Mouse (Mus musculus): ENCODE results near the gene Cdh15.

The Cdh15 gene

GRCm38 (mm10) chr8:122847829-122848561 lies at the start of gene Cdh15:
Cdh15 (plus strand) TSS chr8:122847966.
- DNase-seq (ENCODE audit: low read depth, low spot score): no peak

GRCm38 (mm10) chr8:122803906-122804761 lies 43.6 kb upstream of the Cdh15 start:
- DNase-seq (ENCODE audit: low read depth, low spot score): no peak

GRCm38 (mm10) chr8:122805349-122805748 lies 42.4 kb upstream of the Cdh15 start:
- DNase-seq (ENCODE audit: low read depth, low spot score): no peak

- DNase-seq (ENCODE audit: low read depth, low spot score): no peak
Measured at GRCm38 (mm10) chr8:122806956-122807538, 40.7 kb upstream of the Cdh15 start.

DNA sequence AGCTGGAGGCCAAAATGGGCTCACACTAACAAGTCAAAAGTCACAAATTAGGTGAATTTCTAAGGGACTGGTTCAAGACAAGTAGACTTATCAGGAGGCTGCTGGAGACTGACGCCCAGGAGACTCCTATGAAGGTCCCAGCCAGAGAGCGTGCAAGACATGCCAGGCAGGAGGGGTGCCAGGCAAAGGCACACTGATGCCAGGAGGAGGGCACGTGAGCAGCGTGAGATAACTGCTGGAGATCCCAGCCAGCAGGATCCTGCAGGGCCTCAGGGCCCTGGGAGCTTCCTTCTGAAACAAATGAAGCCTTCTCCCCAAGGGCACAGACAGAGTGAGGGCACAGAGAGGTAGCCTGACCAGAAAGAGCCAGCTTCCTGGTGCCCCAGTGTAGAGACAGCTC lies 39.9 kb upstream of the Cdh15 start:
- DNase-seq (ENCODE audit: low read depth, low spot score): no peak

DNA sequence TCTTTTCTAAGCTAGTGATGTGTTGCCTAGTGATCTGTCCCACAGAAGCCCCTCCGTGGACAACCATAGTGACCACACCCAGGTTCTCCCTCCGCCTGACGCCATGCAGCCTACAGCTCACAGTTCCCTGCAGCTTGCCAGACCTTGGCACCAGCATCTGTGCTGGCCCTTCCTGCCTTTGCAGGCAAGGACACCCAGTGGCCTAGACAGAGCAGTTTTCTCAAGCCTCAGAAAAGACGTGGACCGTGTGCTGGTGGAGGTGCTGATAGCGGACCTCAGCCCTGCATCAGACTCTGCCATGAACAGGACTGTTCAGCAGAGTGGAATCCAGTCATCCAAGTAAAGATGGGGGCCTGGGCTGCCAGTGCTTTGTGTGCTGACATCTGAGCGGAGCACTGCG lies 37.4 kb upstream of the Cdh15 start:
- no peak for DNase-seq (ENCODE audit: low read depth, low spot score)

DNA sequence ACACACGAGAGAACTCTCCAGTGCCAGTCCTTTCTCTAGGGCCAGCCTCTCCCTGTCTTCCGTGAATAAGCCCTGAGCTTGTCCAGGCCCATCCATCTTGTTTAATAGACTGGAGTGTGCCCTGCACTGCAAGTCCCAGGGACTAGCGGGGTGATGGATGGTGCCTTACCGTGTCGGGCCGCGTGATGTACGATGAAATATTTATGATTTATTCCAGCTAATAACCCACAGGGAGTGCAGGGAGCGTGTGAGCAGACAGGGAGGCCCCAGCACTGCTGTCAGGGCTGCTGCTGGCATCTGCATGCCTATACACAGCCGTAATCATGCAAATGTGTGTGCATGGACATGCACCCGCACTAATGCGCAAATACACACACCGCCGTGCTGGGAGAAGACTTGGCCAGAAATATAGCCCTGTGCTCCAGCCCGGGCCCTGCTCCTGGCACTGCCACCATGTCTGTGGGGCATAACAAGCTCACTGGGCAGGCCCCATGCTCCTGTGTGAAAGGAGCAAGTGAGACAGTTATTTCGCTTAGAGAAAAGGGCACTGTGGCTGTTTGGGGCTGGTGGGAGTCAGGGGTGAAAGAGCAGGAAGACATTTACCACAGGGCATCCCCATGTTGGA lies 35.8 kb upstream of the Cdh15 start:
- no peak for DNase-seq (ENCODE audit: low read depth, low spot score)

DNA sequence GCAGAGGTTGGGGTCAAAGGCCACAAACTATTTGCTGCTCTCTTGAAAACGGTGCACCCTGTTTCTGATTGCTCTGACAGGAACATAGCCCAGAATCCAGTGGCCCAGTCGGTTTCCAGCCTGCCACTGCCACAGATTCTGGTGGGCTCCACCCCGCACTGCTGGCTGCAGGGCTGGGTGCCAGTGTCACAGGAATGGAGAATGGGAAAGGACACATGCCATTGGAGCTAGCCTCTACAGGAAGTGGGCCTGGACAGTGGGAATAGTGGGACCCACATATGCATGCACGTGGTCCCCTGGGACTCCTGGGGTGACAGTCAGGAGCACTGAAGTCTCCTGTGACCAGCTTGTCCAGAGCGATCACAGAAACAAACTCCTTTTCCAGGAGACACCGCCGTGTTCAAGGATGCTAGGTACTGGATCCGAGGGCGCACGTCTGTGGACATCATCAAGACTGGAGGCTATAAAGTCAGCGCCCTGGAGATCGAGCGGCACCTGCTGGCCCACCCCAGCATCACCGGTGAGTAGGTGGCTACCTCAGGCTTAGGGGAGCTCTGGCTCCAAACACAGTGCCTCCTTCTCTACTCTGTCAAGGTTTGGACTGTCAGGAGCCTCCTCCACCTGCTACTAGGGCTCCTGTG lies 35.0 kb upstream of the Cdh15 start:
- no peak for DNase-seq (ENCODE audit: low read depth, low spot score)

GRCm38 (mm10) chr8:122814608-122815007 lies 33.2 kb upstream of the Cdh15 start:
- no peak for DNase-seq (ENCODE audit: low read depth, low spot score)

GRCm38 (mm10) chr8:122816965-122817364 lies 30.8 kb upstream of the Cdh15 start:
- no peak for DNase-seq (ENCODE audit: low read depth, low spot score)

- DNase-seq (ENCODE audit: low read depth, low spot score): no peak
Measured at GRCm38 (mm10) chr8:122817724-122818496, 29.9 kb upstream of the Cdh15 start.

GRCm38 (mm10) chr8:122819776-122820175 lies 28.0 kb upstream of the Cdh15 start:
- DNase-seq (ENCODE audit: low read depth, low spot score): no peak

- no peak for DNase-seq (ENCODE audit: low read depth, low spot score)
Measured at GRCm38 (mm10) chr8:122824571-122824970, 23.2 kb upstream of the Cdh15 start.

DNA sequence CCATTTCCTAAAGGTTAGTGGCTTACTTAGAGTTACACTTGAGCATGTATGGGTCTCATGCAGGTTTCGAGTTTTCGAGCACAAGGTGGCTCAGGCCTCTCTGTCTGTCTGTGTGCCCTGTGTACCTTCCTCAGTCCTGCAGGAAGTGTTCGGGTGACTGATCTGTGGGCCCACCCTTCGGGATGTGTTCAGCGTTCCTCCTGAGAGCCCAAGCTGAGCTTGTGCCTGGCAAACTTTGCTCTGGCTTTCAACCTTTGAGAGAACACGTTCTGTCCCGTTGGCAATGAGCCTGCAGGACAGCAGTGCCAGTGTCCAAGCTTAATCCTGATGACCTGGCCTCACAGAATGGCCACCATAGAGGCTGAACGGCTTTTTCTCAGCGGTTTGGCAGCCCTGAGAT lies 22.8 kb upstream of the Cdh15 start:
- no peak for DNase-seq (ENCODE audit: low read depth, low spot score)

GRCm38 (mm10) chr8:122825408-122825807 lies 22.4 kb upstream of the Cdh15 start:
- DNase-seq (ENCODE audit: low read depth, low spot score): no peak

- DNase-seq (ENCODE audit: low read depth, low spot score): no peak
Measured at GRCm38 (mm10) chr8:122829396-122829795, 18.4 kb upstream of the Cdh15 start.

DNA sequence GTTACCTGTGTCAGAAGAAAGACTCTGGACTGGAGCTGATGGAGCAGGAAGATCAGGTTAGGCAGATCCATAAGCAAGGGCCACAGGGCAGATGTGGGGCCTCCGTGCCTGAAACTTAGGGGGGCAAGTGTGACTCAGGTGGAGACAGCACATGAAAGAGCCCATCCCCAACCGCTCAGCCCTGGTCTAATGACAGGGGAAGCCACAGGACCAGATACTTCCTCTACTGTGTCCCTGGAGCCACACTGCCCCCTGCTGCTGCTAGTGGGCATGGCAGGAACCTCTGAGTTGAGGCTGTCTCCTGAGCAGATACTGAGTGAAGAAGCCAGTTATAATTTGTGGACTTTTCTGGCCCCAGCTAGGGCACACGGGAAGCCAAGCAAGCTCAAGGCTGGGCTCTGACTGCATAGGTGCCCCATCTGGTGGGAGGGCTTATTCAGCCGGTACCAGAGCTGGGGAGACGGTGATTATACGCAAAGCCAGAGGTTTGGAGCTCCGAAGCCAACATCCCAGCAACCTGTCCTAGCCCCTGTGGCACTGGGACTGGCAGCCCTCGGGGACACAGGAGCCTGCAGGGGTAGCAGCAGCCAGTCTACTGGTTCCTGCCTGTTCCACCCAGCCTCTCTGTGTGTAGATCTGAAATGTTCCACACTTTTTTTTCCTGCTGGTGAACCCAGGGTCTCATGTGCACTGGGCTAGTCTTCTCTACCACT lies 17.3 kb upstream of the Cdh15 start:
- DNase-seq (ENCODE audit: low read depth, low spot score): peak; percentile 81

GRCm38 (mm10) chr8:122834416-122834815 lies 13.3 kb upstream of the Cdh15 start:
- DNase-seq (ENCODE audit: low read depth, low spot score): no peak

DNA sequence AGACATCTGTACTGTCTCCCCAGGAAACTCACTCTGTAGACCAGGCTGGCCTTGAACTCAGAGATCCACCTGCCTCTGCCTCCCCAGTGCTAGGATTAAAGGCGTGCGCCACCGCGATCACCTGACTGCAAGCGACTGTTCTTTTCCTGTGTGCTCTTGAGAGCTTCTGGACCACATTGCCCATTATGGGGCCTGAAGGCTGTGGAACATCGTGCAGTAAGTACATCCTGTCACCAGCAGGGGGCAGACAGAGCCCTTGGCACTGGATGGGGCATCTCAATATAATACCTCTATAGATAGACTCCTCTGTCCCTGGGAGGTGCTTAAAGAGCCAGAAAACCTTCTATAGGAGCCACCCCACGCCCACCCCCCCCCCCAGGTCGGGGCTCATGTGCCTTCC lies 12.8 kb upstream of the Cdh15 start:
- peak; percentile 60 for DNase-seq (ENCODE audit: low read depth, low spot score)

DNA sequence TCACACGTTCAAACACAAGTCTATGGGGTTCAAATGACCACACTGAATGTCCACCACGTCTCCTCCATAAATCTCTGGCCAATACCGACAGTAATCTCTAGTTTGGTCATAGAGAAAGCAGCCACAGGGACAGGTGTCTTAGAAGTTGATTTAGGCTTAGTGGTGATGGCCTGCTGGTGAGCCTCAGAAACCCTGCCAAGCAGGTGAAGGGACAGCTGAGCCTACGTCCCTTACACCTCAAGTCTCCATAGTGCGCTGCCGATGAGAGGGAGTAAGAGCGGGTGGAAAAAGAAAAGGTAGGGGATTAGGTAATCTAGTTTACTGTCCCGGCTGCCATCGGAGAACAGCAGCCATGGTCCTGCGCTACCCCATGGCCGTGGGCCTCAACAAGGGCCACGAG lies 11.6 kb upstream of the Cdh15 start:
- no peak for DNase-seq (ENCODE audit: low read depth, low spot score)

All from c-Kit-negative CD71-positive TER-119-positive erythroid progenitor cells, embryonic 14.5 days (primary cell).